In genomic region chr1:89463138-89463537, GRCm38 (mm10) we compare ENCODE assay signal across 12 mouse cellular contexts. TPM values are rescaled to one million over a fixed set of nuclear protein-coding genes. Genes with fewer than 3 reads are reported as not detected.
A peak's percentile ranks its signal among the peaks of the same experiment; 100 is the strongest.
DNase-seq lines count a peak whose midpoint lies in the region; ATAC-seq lines count a peak whose summit lies in the region.
"Had no signal": no experiment of that assay in that cellular context is flagged by ENCODE, and none has a peak within 500 bp of the region (broad histone marks: within the 10 kb centered on the region; RNA-seq: fewer than 3 reads in every experiment).

No protein-coding gene starts in this region.

- H3K4me3 ChIP-seq in limb, embryonic 13.5 days: no peak overlapping the region
- H3K4me3 ChIP-seq in forebrain, embryonic 15.5 days: no peak overlapping the region
- H3K4me3 ChIP-seq in forebrain, embryonic 13.5 days: no peak overlapping the region
- H3K4me3 ChIP-seq: erythroblast, embryonic 14.5 days had no signal

- peaks cover 6% of the 10 kb centered on the region for H3K9me3 ChIP-seq in limb, embryonic 13.5 days
- peaks cover 8% of the 10 kb centered on the region; the same call in 1 of the 2 replicates for H3K9me3 ChIP-seq in forebrain, embryonic 15.5 days
- peaks cover 7% of the 10 kb centered on the region for H3K9me3 ChIP-seq in forebrain, embryonic 13.5 days (replicated peaks)

- no peaks in the 10 kb centered on the region for H3K27me3 ChIP-seq in limb, embryonic 13.5 days
- H3K27me3 ChIP-seq in forebrain, embryonic 15.5 days: no peaks in the 10 kb centered on the region
- H3K27me3 ChIP-seq in forebrain, embryonic 13.5 days: no peaks in the 10 kb centered on the region

- DNase-seq in frontal cortex, postnatal 14 days (ENCODE audit: low spot score in 2 of 2): no peak
- peak; percentile 52 for DNase-seq in urinary bladder, postnatal 14 days (ENCODE audit: low spot score)
- no peak for DNase-seq in urinary bladder, postnatal 10 days (ENCODE audit: low spot score)
- no peak for DNase-seq in left cerebral cortex, adult 11 months (ENCODE audit: low spot score)
- DNase-seq: thymus, postnatal 25 days had no signal

- H3K36me3 ChIP-seq in limb, embryonic 13.5 days: peaks cover 7% of the 10 kb centered on the region; the same call in 1 of the 2 replicates
- no peaks in the 10 kb centered on the region for H3K36me3 ChIP-seq in forebrain, embryonic 15.5 days
- 0 out of 2 replicates have a peak, but pooled peaks cover 2% of the 10 kb centered on the region for H3K36me3 ChIP-seq in forebrain, embryonic 13.5 days (ENCODE audit: poor library complexity, severe bottlenecking)

- ATAC-seq in frontal cortex, adult (ENCODE audit: low TSS enrichment): peak; percentile 23; the same call in 1 of the 2 replicates
- ATAC-seq in limb, embryonic 13.5 days (ENCODE audit: low FRiP score, low read depth): no peak
- ATAC-seq in forebrain, embryonic 15.5 days (replicated peaks): no peak
- no peak for ATAC-seq in forebrain, embryonic 13.5 days
- ATAC-seq: CD4-positive, CD25-positive, alpha-beta regulatory T cell, adult 4 months; midbrain, embryonic 16.5 days had no signal

- peak overlapping the region; percentile 11; the same call in 1 of the 2 replicates for H3K4me2 ChIP-seq in limb, embryonic 13.5 days (replicated peaks)
- no peak overlapping the region for H3K4me2 ChIP-seq in forebrain, embryonic 15.5 days (replicated peaks)
- H3K4me2 ChIP-seq in forebrain, embryonic 13.5 days: no peak overlapping the region

- H3K4me1 ChIP-seq in limb, embryonic 13.5 days: peaks cover 73% of the 10 kb centered on the region
- peaks cover 39% of the 10 kb centered on the region for H3K4me1 ChIP-seq in forebrain, embryonic 15.5 days
- H3K4me1 ChIP-seq in forebrain, embryonic 13.5 days: peaks cover 49% of the 10 kb centered on the region

- H3K27ac ChIP-seq in limb, embryonic 13.5 days: peak overlapping the region; percentile 22; the same call in 1 of the 2 replicates
- H3K27ac ChIP-seq in forebrain, embryonic 15.5 days (replicated peaks): no peak overlapping the region
- H3K27ac ChIP-seq in forebrain, embryonic 13.5 days: no peak overlapping the region

- WGBS in limb, embryonic 13.5 days: 37% methylated on average over 8 of the region's 8 CpGs
- 58% methylated on average over 8 of the region's 8 CpGs for WGBS in forebrain, embryonic 15.5 days
- 62% methylated on average over 8 of the region's 8 CpGs for WGBS in forebrain, embryonic 13.5 days

- 0 out of 2 replicates have a peak overlapping the region, but pooled peaks have one; percentile 4 for H3K9ac ChIP-seq in limb, embryonic 13.5 days
- H3K9ac ChIP-seq in forebrain, embryonic 15.5 days (replicated peaks): no peak overlapping the region; the same call in 1 of the 2 replicates
- H3K9ac ChIP-seq in forebrain, embryonic 13.5 days: no peak overlapping the region

RNA-seq across cellular contexts. Expression of gene Agap1, which starts 8.5 kb away (rescaled TPM):
- 13.3 and 13.8 TPM in 2 replicates for polyA plus RNA-seq in limb, embryonic 13.5 days (2015; fragmentation: Nextera tagmentation; extraction: Ambion mirVana)
- polyA plus RNA-seq in forebrain, embryonic 15.5 days (2015; fragmentation: Nextera tagmentation; extraction: Ambion mirVana): 34.9 and 40.4 TPM in 2 replicates
- polyA plus RNA-seq in forebrain, embryonic 13.5 days (2015; fragmentation: Nextera tagmentation; extraction: Ambion mirVana): 22.7 and 25.4 TPM in 2 replicates
